Mouse (Mus musculus): ENCODE data around the gene Yaf2.

GRCm38 (mm10) chr15:93340630-93341379 lies 4.1 kb upstream of the Yaf2 start:
- TF ChIP-seq CTCF (IDR thresholded peaks at IDR 0.05; ENCODE audit: low read depth), result no peak
- TF ChIP-seq EP300 (IDR thresholded peaks at IDR 0.05; ENCODE audit: low read depth), result no peak

All from liver, postnatal 0 days (tissue).